Mouse (Mus musculus) ES-Bruce4 (cell line): ENCODE measurements around the gene Eloa. TPM values are rescaled to one million over a fixed set of nuclear protein-coding genes. Genes with fewer than 3 reads are reported as not detected.
A peak's percentile ranks its signal among the peaks of the same experiment; 100 is the strongest.

ENCODE experiments used
- H3K27ac ChIP-seq: 2 replicates; pipeline ENCODE4 v1.5.1; 2012; ENCODE audit warnings: low read length, inconsistent platforms; ENCODE audit not compliant: insufficient read depth
- H3K27me3 ChIP-seq: 2 replicates; pipeline ENCODE4 v1.6.1; 2012; ENCODE audit warnings: mild to moderate bottlenecking, low read length, inconsistent platforms; ENCODE audit not compliant: control insufficient read depth, poor library complexity, insufficient read depth, severe bottlenecking
- H3K36me3 ChIP-seq: 2 replicates; pipeline ENCODE4 v1.6.1; 2012; ENCODE audit warnings: inconsistent platforms, mild to moderate bottlenecking, low read length, moderate library complexity; ENCODE audit not compliant: control insufficient read depth, poor library complexity, insufficient read depth, severe bottlenecking
- H3K4me1 ChIP-seq: one replicate; pipeline ENCODE4 v1.8.1; 2011; ENCODE audit warnings: low read length; ENCODE audit not compliant: control insufficient read depth, insufficient read depth
- H3K4me3 ChIP-seq: 2 replicates; pipeline ENCODE4 v1.5.1; 2011; ENCODE audit warnings: low read depth, mild to moderate bottlenecking, low read length
- H3K9ac ChIP-seq: 2 replicates; pipeline ENCODE4 v1.6.1; 2012; ENCODE audit warnings: low read depth, mild to moderate bottlenecking, inconsistent platforms; ENCODE audit not compliant: poor library complexity, severe bottlenecking
- H3K9me3 ChIP-seq: replicated peaks from 2 replicates; pipeline ENCODE4 v1.6.1; 2012; ENCODE audit warnings: mild to moderate bottlenecking, low read length, inconsistent platforms; ENCODE audit not compliant: control insufficient read depth, poor library complexity, insufficient read depth, severe bottlenecking
- CTCF ChIP-seq: IDR thresholded peaks from one replicate; pipeline ENCODE4 v1.8.1; 2011; ENCODE audit warnings: low read depth, low read length
- EP300 ChIP-seq: IDR thresholded peaks from 2 replicates; pipeline ENCODE4 v1.6.1; 2011; ENCODE audit warnings: low read depth, low read length; ENCODE audit not compliant: insufficient read depth
- POLR2A ChIP-seq: IDR thresholded peaks from one replicate; pipeline ENCODE4 v1.8.1; 2011; ENCODE audit warnings: low read length; ENCODE audit not compliant: insufficient read depth
- polyA plus RNA-seq: library from polyadenylated mRNA; stranded (reverse); fragments of >200 nt; gene quantifications from 2 replicates; pipeline ENCODE4 v1.2.4, GENCODE M21; 2011; ENCODE audit warnings: low read depth; ENCODE audit not compliant: missing spikeins, insufficient read depth, insufficient read length

Gene Eloa
- polyA plus RNA-seq, 1 experiment, result 22.6 TPM

GRCm38 (mm10) chr4:136050226-136050625 is 28.7 kb upstream of the Eloa start:
- Histone ChIP-seq H3K36me3 (peaks cover 42% of the 10 kb centered on the region), H3K9me3 (no peaks in the 10 kb centered on the region), H3K27ac (no peak overlapping the region), H3K9ac (no peak overlapping the region), H3K27me3 (no peaks in the 10 kb centered on the region), H3K4me3 (no peak overlapping the region), H3K4me1 (no peaks in the 10 kb centered on the region)
- TF ChIP-seq EP300, result no peak
- TF ChIP-seq POLR2A, result no peak
- no peak for TF ChIP-seq CTCF

GRCm38 (mm10) chr4:136048291-136049032 is 26.9 kb upstream of the Eloa start:
- no peak for TF ChIP-seq CTCF
- no peak for TF ChIP-seq EP300
- TF ChIP-seq POLR2A, result no peak
- Histone ChIP-seq H3K27me3 (no peaks in the 10 kb centered on the region), H3K9me3 (no peaks in the 10 kb centered on the region), H3K9ac (no peak overlapping the region), H3K4me3 (no peak overlapping the region), H3K4me1 (no peaks in the 10 kb centered on the region), H3K36me3 (peaks cover 42% of the 10 kb centered on the region), H3K27ac (peak overlapping the region; percentile 16; the same call in 1 of the 2 replicates)

GRCm38 (mm10) chr4:136047626-136048025 is 26.1 kb upstream of the Eloa start:
- peak overlapping the region; percentile 16; the same call in 1 of the 2 replicates for H3K27ac ChIP-seq
- H3K4me1 ChIP-seq, result no peaks in the 10 kb centered on the region
- no peak for TF ChIP-seq EP300
- no peak for TF ChIP-seq POLR2A
- no peak for TF ChIP-seq CTCF
- H3K9ac ChIP-seq, result no peak overlapping the region
- H3K9me3 ChIP-seq, result no peaks in the 10 kb centered on the region
- H3K4me3 ChIP-seq, result no peak overlapping the region
- peaks cover 42% of the 10 kb centered on the region for H3K36me3 ChIP-seq
- H3K27me3 ChIP-seq, result no peaks in the 10 kb centered on the region

- H3K4me3 ChIP-seq, result no peak overlapping the region
- TF ChIP-seq POLR2A (no peak), EP300 (no peak)
- no peaks in the 10 kb centered on the region for H3K27me3 ChIP-seq
- H3K36me3 ChIP-seq, result peaks cover 35% of the 10 kb centered on the region
- H3K27ac ChIP-seq, result no peak overlapping the region
- H3K9me3 ChIP-seq, result no peaks in the 10 kb centered on the region
- H3K9ac ChIP-seq, result no peak overlapping the region
- no peaks in the 10 kb centered on the region for H3K4me1 ChIP-seq
Observed at GRCm38 (mm10) chr4:136046888-136047287, 25.3 kb upstream of the Eloa start.

- H3K9ac ChIP-seq, result no peak overlapping the region
- peaks cover 19% of the 10 kb centered on the region for H3K36me3 ChIP-seq
- no peaks in the 10 kb centered on the region for H3K9me3 ChIP-seq
- no peaks in the 10 kb centered on the region for H3K4me1 ChIP-seq
- no peak for TF ChIP-seq CTCF
- no peak for TF ChIP-seq EP300
- TF ChIP-seq POLR2A, result no peak
- no peak overlapping the region for H3K4me3 ChIP-seq
- H3K27me3 ChIP-seq, result no peaks in the 10 kb centered on the region
- H3K27ac ChIP-seq, result no peak overlapping the region
Observed at GRCm38 (mm10) chr4:136045091-136045490, 23.5 kb upstream of the Eloa start.

- no peak overlapping the region for H3K4me3 ChIP-seq
- H3K27me3 ChIP-seq, result no peaks in the 10 kb centered on the region
- no peak overlapping the region for H3K9ac ChIP-seq
- H3K9me3 ChIP-seq, result no peaks in the 10 kb centered on the region
- H3K36me3 ChIP-seq, result peaks cover 7% of the 10 kb centered on the region
- no peak overlapping the region for H3K27ac ChIP-seq
- TF ChIP-seq POLR2A (no peak), CTCF (no peak), EP300 (no peak)
- H3K4me1 ChIP-seq, result no peaks in the 10 kb centered on the region
Observed at GRCm38 (mm10) chr4:136043784-136044400, 22.3 kb upstream of the Eloa start.
